Mouse (Mus musculus) gastrocnemius, postnatal 36 days (tissue): ENCODE measurements around the gene Rhcg. TPM values are rescaled to one million over a fixed set of nuclear protein-coding genes. Genes with fewer than 3 reads are reported as not detected.
A peak's percentile ranks its signal among the peaks of the same experiment; 100 is the strongest.

Experiments used
- DNase-seq, 2 experiments: peaks; one replicate each; pipeline ENCODE4 v3.0.0; 2022
- intact Hi-C: fragments of 180-260 bp; cut with DNase I; formaldehyde crosslinking; loops from one replicate; pipeline ENCODE4 v1.15.1; 2025
- total RNA-seq, 2 experiments: library from RNA; stranded (reverse); gene quantifications; 2 replicates each; pipeline ENCODE4 v1.2.3; 2021

Rhcg gene
- total RNA-seq, 2 experiments from 2014 or later = not detected

- intact Hi-C loops = no loop called here
- no peak for DNase-seq
Observed at GRCm38 (mm10) chr7:79558698-79559097, 58.8 kb downstream of the Rhcg start.

GRCm38 (mm10) chr7:79557728-79558221 lies 59.7 kb downstream of the Rhcg start:
- no peak for DNase-seq
- intact Hi-C loops = no loop called here

DNA sequence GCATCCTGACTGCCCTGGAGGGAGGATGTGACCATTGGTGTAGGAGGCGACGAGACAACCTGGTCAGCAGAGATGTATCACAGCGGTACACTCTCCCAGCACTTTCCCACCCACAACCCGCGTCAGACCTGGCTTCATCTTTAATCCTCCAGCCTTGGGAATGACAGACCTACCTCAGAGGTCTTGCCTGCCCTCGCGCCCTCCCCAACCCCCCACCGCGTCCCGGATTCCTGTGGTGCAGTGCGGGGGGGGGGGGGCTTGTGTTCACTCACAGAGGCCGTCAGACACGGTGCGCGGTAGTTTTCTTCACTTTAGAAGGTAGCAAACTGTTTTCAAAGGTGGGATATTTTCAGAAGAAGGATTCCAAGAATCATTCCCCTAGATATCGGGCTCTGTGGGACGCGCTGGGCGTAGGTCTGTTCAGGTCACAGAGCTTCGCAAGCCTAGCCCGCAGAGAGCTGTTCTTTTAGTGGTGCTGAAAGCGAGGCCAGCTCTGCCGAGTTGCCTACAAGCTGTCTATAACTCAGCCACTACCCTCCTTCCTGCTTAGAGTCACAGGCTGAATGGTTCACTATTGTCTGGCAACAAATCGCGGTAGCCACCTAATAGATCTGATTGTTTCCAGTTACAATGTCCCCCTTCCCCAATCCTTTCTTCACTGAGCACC lies 62.0 kb downstream of the Rhcg start:
- no peak for DNase-seq

DNA sequence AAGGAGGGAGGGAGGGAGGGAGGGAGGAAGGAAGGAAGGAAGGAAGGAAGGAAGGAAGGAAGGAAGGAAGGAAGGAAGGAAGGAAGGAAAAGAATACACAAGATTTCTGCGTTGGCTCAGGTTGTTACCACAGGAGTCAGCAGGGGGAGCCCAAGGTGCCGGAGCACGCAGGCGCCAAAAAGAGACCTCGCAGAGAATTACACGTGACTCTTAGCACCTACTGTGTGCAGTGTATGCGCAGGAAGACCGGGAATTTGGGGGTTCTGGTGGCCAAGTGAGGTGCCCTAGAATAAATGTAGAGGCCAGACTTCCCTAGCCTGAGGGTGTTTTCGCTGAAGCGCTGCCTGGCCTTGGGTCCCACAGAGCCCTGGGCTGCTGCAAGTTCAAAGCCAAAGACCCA lies 64.8 kb downstream of the Rhcg start:
- intact Hi-C loops = no loop called here
- no peak for DNase-seq

More for the DNA sequence above, 62.0 kb downstream of the Rhcg start:
- intact Hi-C loops = no loop called here

GRCm38 (mm10) chr7:79548893-79549555 lies 68.4 kb downstream of the Rhcg start:
- DNase-seq = no peak
- intact Hi-C loops = loop anchor here (5.0 kb wide), 1 partner anchor 52 kb away; no protein-coding TSS in a partner anchor

- peak; percentile 58 to 59 for DNase-seq
Observed at GRCm38 (mm10) chr7:79547092-79547491, 70.4 kb downstream of the Rhcg start.

DNA sequence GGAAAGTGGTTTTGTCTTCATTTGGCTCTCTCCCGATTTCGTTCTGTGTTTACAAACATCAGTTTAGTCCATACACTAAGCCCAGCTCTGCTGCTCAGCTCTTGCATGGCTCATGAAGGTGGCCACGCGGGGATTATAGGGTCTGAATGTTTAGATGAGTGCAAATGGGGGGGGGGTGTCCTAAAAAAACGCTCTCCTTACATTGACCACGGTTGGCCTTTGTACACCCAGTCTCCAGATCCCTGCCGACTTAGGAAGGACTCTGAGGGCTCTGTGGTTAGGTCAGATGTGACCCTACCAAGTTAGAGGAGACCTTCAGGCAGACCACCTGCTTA lies 72.4 kb downstream of the Rhcg start:
- no peak for DNase-seq
- intact Hi-C loops = loop anchor here (5.0 kb wide), 1 partner anchor 48 kb away; no protein-coding TSS in a partner anchor

More at GRCm38 (mm10) chr7:79547092-79547491, 70.4 kb downstream of the Rhcg start:
- intact Hi-C loops = loop anchor here (2.0 to 5.0 kb wide), 2 partner anchors 48 to 50 kb away; no protein-coding TSS in a partner anchor

DNA sequence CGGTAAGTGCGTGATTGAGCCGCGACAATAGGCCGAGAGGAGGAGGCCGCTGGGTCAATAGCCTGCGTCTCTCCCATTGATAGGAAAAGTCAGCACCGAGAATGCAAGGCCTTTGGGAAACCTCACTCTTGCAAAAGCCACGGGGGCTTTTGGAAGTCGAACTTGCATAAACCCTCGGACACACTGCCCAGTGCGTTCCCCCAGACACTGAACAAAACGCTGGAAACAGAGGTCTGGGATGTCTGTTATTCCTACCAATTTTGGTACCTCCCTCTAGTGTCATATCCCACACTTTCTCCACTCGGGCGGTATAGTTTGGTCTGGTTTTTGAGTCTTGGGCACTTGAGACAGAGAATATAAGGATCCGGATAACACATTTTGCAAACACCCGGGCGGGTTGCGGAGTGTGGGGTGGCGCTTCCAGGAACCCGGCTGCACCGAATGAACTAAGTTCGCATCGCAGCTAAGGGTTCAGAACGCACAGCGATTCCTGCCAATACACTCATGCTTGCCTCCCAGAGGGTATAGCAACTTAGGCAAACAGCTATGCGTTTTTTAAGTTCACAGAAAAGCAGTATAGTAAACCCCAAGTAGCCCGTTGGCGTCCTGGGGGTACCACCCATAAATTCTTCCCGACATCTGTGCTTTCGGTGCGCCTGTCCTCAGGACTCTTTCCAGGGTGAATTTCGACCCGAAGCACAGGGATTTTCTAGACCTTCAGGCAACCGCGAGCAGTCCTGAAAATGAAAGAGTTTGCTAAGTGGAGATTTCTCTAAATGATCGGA lies 73.0 kb downstream of the Rhcg start:
- DNase-seq = no peak
- intact Hi-C loops = loop anchor here (5.0 kb wide), 1 partner anchor 47 kb away; no protein-coding TSS in a partner anchor

Other genes starting within 250 kb of the Rhcg start
- not detected for gene Rlbp1, start 230.6 kb downstream of the Rhcg start, total RNA-seq
- under 1 TPM; 0.13 to 0.37 TPM for gene Fanci, start 225.7 kb downstream of the Rhcg start, total RNA-seq
- 10 to 100 TPM; 30.6 to 34.2 TPM for gene Polg, start 151.3 kb downstream of the Rhcg start, total RNA-seq
- under 1 TPM; 0.12 to 0.20 TPM for gene Ticrr, start 42.5 kb upstream of the Rhcg start, total RNA-seq
- gene Kif7, start 98.1 kb upstream of the Rhcg start, total RNA-seq = under 1 TPM; 0.52 to 0.71 TPM
- 1 to 10 TPM; 3.5 to 6.5 TPM for gene Plin1, start 115.2 kb upstream of the Rhcg start, total RNA-seq
- 10 to 100 TPM in 1 of 2 experiments, 1 to 10 TPM in 1; 9.8 to 11.5 TPM for gene Pex11a, start 125.5 kb upstream of the Rhcg start, total RNA-seq
- not detected for gene Wdr93, start 125.5 kb upstream of the Rhcg start, total RNA-seq
- not detected for gene Mesp1, start 176.1 kb upstream of the Rhcg start, total RNA-seq
- not detected for gene Mesp2, start 193.1 kb upstream of the Rhcg start, total RNA-seq
- 1 to 10 TPM; 3.6 to 4.8 TPM for gene Anpep, start 243.4 kb upstream of the Rhcg start, total RNA-seq